Mouse (Mus musculus): ENCODE measurements around the gene Cplx2.

The Cplx2 gene

GRCm38 (mm10) chr13:54403224-54404070, 32.3 kb downstream of the Cplx2 start:
- no peak for DNase-seq (ENCODE audit: low spot score)

GRCm38 (mm10) chr13:54404205-54404604, 33.1 kb downstream of the Cplx2 start:
- no peak for DNase-seq (ENCODE audit: low spot score)

- no peak for DNase-seq (ENCODE audit: low spot score)
These were observed 34.7 kb downstream of the Cplx2 start for GRCm38 (mm10) chr13:54405805-54406204.

GRCm38 (mm10) chr13:54411656-54412055, 40.5 kb downstream of the Cplx2 start:
- no peak for DNase-seq (ENCODE audit: low spot score)

GRCm38 (mm10) chr13:54412236-54412635, 41.1 kb downstream of the Cplx2 start:
- DNase-seq (ENCODE audit: low spot score): peak; percentile 51

GRCm38 (mm10) chr13:54412721-54413120, 41.6 kb downstream of the Cplx2 start:
- no peak for DNase-seq (ENCODE audit: low spot score)

GRCm38 (mm10) chr13:54415059-54415458, 43.9 kb downstream of the Cplx2 start:
- DNase-seq (ENCODE audit: low spot score): no peak

GRCm38 (mm10) chr13:54418781-54419327, 47.7 kb downstream of the Cplx2 start:
- peak; percentile 16 for DNase-seq (ENCODE audit: low spot score)

- DNase-seq (ENCODE audit: low spot score): no peak
These were observed 49.1 kb downstream of the Cplx2 start for GRCm38 (mm10) chr13:54420226-54420625.

- DNase-seq (ENCODE audit: low spot score): peak; percentile 53
These were observed 54.1 kb downstream of the Cplx2 start for GRCm38 (mm10) chr13:54425269-54425668.

- DNase-seq (ENCODE audit: low spot score): peak; percentile 27
These were observed 55.9 kb downstream of the Cplx2 start for GRCm38 (mm10) chr13:54426781-54427655.

- no peak for DNase-seq (ENCODE audit: low spot score)
These were observed 57.6 kb downstream of the Cplx2 start for GRCm38 (mm10) chr13:54428771-54429170.

- no peak for DNase-seq (ENCODE audit: low spot score)
These were observed 58.9 kb downstream of the Cplx2 start for GRCm38 (mm10) chr13:54430051-54430450.

GRCm38 (mm10) chr13:54431161-54431560, 60.0 kb downstream of the Cplx2 start:
- no peak for DNase-seq (ENCODE audit: low spot score)
